Mouse (Mus musculus): ENCODE data around the gene Bicral. TPM values are rescaled to one million over a fixed set of nuclear protein-coding genes. Genes with fewer than 3 reads are reported as not detected.

Bicral gene
- 4.0 and 5.7 TPM in 2 replicates for polyA plus RNA-seq (2016; fragmentation: Nextera tagmentation; extraction: Ambion mirVana)

- WGBS = 3% methylated on average over 57 of the region's 65 CpGs
- peak within 1 kb of the TSS; percentile 100 for H3K27ac ChIP-seq (ENCODE audit: poor library complexity, severe bottlenecking)
- H3K4me2 ChIP-seq = peak within 1 kb of the TSS; percentile 62
- no peaks in the 10 kb centered on the region for H3K27me3 ChIP-seq (replicated peaks)
- peak within 1 kb of the TSS; percentile 99 for H3K4me3 ChIP-seq
- ATAC-seq (ENCODE audit: insufficient number of reproducible peaks, low FRiP score) = peak; percentile 66
- H3K36me3 ChIP-seq = no peaks in the 10 kb centered on the region
- no peaks in the 10 kb centered on the region for H3K9me3 ChIP-seq (replicated peaks)
- peaks cover 28% of the 10 kb centered on the region for H3K4me1 ChIP-seq (replicated peaks)
- peak within 1 kb of the TSS; percentile 100 for H3K9ac ChIP-seq
Observed at GRCm38 (mm10) chr17:46857903-46858748, at the start of gene Bicral. Gene Bicral (minus strand): TSS chr17:46858482.

DNA sequence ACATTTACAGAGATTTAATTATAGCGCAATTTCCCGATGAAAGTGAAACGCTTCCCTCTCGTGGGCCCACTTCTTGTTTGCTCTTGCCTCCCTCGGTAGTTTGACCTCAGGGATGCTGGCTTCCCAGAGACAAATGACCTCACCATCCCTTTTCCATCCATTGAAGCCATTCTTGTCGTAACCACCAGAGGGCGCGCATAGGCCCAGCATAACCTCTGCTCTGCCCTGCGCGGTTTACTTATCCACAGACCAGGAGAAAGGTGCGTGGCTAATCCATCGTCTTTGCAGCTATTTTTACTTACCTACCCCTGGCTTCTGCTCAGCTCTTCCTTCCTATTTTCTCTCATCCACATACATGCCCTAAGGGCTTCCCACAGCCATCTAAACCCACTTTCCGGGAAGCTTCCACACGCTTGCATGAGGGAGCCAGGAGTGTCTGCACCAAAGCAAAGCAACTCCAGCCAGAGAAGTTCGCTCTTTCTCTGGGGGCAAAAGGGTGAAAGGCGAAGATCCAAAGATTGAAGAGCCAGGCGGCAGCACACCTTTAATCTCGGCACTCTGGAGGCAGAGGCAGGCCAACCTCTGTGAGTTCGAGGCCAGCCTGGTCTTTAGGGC lies 45.7 kb upstream of the Bicral start:
- Histone ChIP-seq H3K9ac (no peak overlapping the region; the same call in 1 of the 2 replicates), H3K27ac (ENCODE audit: poor library complexity, severe bottlenecking) (no peak overlapping the region)
- peak; percentile 71 for ATAC-seq (ENCODE audit: insufficient number of reproducible peaks, low FRiP score)

GRCm38 (mm10) chr17:46900941-46901340 lies 42.7 kb upstream of the Bicral start:
- Histone ChIP-seq H3K4me1 (replicated peaks) (peaks cover 5% of the 10 kb centered on the region; the same call in 1 of the 2 replicates), H3K4me2 (no peak overlapping the region), H3K9me3 (replicated peaks) (peaks cover 6% of the 10 kb centered on the region; the same call in 1 of the 2 replicates), H3K27me3 (replicated peaks) (no peaks in the 10 kb centered on the region), H3K9ac (no peak overlapping the region), H3K36me3 (no peaks in the 10 kb centered on the region), H3K4me3 (no peak overlapping the region), H3K27ac (ENCODE audit: poor library complexity, severe bottlenecking) (no peak overlapping the region)
- no peak for ATAC-seq (ENCODE audit: insufficient number of reproducible peaks, low FRiP score)
- 62% methylated on average over 2 of the region's 2 CpGs for WGBS

More for the DNA sequence above, 45.7 kb upstream of the Bicral start:
- 19% methylated on average over 19 of the region's 19 CpGs for WGBS
- no peaks in the 10 kb centered on the region for H3K27me3 ChIP-seq (replicated peaks)
- H3K4me2 ChIP-seq = 0 out of 2 replicates have a peak overlapping the region, but pooled peaks have one; percentile 15
- peaks cover 5% of the 10 kb centered on the region; the same call in 1 of the 2 replicates for H3K4me1 ChIP-seq (replicated peaks)
- no peak overlapping the region for H3K4me3 ChIP-seq
- H3K9me3 ChIP-seq (replicated peaks) = no peaks in the 10 kb centered on the region
- H3K36me3 ChIP-seq = no peaks in the 10 kb centered on the region

DNA sequence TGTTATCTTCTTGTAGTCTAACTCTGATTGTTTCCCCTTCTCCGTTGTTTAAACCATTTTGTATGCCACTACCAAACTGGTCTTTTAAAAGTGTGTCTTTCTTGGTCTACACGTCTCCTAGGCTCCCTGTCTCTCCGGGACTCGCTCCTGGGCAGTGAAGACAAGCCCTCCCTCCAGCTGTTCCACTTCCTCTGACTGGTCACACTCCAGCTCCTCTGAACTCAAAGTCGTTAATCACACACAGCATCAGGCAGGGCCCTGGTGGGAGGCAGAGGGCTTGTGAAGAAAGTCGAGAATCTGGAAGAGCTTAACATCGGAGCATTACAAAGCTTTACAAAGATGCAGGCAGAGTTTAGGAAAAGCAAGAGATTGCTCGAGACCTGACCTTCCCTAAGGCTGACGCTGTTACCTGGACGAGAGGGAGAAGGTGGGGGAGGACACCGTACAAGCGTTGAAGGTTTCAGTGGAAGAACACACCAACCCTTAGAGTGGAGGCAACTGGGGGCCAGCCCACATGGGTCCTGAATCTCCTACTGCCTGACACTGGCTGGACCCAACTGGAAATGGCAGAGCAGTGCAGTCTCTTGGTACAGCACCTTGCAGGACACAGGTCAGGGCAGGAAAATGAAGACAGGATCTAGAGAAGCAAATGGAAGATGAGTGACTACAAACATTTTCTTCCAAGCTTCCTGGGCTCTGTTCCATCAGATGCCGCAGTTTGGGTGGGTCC lies 39.1 kb upstream of the Bicral start:
- 41% methylated on average over 13 of the region's 13 CpGs for WGBS
- peaks cover 12% of the 10 kb centered on the region for H3K4me1 ChIP-seq (replicated peaks)
- H3K4me2 ChIP-seq = no peak overlapping the region
- no peak for ATAC-seq (ENCODE audit: insufficient number of reproducible peaks, low FRiP score)
- no peak overlapping the region for H3K4me3 ChIP-seq
- no peaks in the 10 kb centered on the region for H3K27me3 ChIP-seq (replicated peaks)
- H3K9me3 ChIP-seq (replicated peaks) = peaks cover 6% of the 10 kb centered on the region; the same call in 1 of the 2 replicates
- peaks cover 8% of the 10 kb centered on the region for H3K36me3 ChIP-seq
- no peak overlapping the region for H3K27ac ChIP-seq (ENCODE audit: poor library complexity, severe bottlenecking)
- no peak overlapping the region for H3K9ac ChIP-seq

DNA sequence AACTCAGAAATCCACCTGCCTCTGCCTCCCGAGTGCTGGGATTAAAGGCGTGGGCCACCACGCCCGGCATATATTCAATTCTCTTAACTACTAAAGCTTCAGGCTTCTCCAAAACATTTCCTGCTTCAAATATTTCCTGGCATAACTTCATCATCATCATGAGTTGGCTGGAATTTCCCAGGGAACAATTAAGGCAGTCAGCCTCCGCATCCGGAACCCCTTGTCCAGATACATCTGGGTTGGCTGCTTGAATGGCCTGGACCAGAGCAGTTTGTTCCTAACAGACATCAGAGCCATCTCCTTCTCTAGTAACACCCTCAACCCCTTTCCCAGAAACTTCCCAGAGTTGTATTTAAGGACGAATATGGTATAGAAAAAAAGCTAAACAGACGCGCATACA lies 37.1 kb upstream of the Bicral start:
- 90% methylated on average over 9 of the region's 9 CpGs for WGBS
- Histone ChIP-seq H3K4me1 (replicated peaks) (peaks cover 21% of the 10 kb centered on the region), H3K27me3 (replicated peaks) (no peaks in the 10 kb centered on the region), H3K27ac (ENCODE audit: poor library complexity, severe bottlenecking) (no peak overlapping the region), H3K9me3 (replicated peaks) (peaks cover 6% of the 10 kb centered on the region; the same call in 1 of the 2 replicates), H3K4me3 (no peak overlapping the region), H3K9ac (no peak overlapping the region), H3K36me3 (peaks cover 10% of the 10 kb centered on the region), H3K4me2 (no peak overlapping the region)
- no peak for ATAC-seq (ENCODE audit: insufficient number of reproducible peaks, low FRiP score)

GRCm38 (mm10) chr17:46890843-46891594 lies 32.7 kb upstream of the Bicral start:
- Histone ChIP-seq H3K4me2 (peak overlapping the region; percentile 96), H3K27ac (ENCODE audit: poor library complexity, severe bottlenecking) (peak overlapping the region; percentile 86), H3K36me3 (peaks cover 10% of the 10 kb centered on the region), H3K9me3 (replicated peaks) (no peaks in the 10 kb centered on the region), H3K27me3 (replicated peaks) (no peaks in the 10 kb centered on the region), H3K9ac (peak overlapping the region; percentile 91), H3K4me3 (peak overlapping the region; percentile 75), H3K4me1 (replicated peaks) (peaks cover 28% of the 10 kb centered on the region)
- peak; percentile 22 for ATAC-seq (ENCODE audit: insufficient number of reproducible peaks, low FRiP score)
- WGBS = 1% methylated on average over 64 of the region's 64 CpGs

DNA sequence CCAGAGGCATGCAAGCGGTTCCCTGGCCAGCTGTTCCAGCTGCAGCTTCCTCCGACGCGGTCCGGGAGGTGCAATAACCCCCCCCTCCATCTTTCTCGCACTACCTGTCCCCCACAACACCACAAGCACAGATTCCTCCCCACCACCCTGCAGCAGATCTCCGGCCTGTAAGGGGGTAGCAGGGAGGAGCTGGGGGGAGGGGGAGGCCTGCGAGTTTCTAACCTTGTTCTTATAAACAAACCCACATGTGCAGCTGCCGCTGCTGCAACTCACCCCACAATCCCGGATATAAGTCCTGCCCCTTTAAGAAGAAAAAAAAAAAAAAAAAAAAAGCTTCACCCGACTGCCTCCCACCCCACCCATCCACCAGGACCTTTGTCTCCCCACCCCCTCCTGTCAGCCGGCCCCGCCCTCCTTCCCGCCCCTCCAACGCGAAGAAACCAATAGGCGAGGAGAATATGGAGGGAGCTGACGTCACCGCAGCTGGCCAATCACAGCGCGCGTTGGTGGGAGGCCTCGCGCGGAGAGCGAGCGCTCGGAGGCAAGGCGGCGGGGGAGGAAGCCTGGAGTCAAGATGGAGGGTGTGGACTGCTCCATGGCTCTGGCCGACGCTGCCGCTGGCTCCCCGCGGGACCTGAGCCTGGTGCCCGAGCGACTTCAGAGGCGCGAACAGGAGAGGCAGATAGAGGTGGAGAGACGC lies 32.0 kb upstream of the Bicral start, which contains the start of gene Tbcc:
Gene Tbcc (plus strand): TSS at position 569 of the 700 bp plus-strand sequence.
- peaks cover 35% of the 10 kb centered on the region for H3K4me1 ChIP-seq (replicated peaks)
- peaks cover 10% of the 10 kb centered on the region for H3K36me3 ChIP-seq
- H3K4me2 ChIP-seq = peak within 1 kb of the TSS; percentile 96
- peak within 1 kb of the TSS; percentile 91 for H3K9ac ChIP-seq
- peak within 1 kb of the TSS; percentile 79 for H3K4me3 ChIP-seq
- H3K9me3 ChIP-seq (replicated peaks) = no peaks in the 10 kb centered on the region
- peak within 1 kb of the TSS; percentile 88 for H3K27ac ChIP-seq (ENCODE audit: poor library complexity, severe bottlenecking)
- H3K27me3 ChIP-seq (replicated peaks) = no peaks in the 10 kb centered on the region
- WGBS = under 1% methylated on average over 40 of the region's 40 CpGs
- peak; percentile 93 for ATAC-seq (ENCODE audit: insufficient number of reproducible peaks, low FRiP score)

DNA sequence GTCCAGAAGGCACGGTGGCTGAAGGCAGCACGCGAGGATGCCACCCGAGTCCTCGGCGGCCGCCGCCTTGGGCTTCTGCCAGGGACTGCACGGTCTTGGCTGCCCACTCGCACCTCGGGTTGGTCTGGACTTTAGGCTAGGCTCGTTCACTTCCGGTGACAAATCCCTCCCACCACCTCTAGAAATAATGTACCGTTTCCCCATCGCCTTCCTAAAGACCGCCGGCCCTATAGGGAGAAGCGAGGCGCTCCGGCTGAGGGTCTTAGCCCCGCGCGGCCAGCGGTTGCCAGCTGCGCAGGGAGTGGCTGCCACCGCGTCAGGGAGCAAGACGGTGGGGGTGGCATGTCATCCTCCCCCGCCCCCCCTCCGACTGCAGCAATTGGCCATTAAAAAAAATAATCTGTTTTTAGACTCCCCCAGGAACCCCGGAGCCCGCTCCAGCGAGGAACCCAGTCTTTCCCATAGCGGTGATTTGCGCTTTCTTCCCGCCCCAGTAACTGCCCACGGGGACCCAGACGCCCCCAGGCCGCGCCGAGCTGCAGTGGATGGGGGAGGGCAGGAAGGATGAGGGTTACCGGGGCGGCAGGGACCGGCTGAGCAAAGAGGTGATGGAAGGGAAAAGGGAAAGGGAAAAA lies 31.3 kb upstream of the Bicral start:
- Histone ChIP-seq H3K36me3 (peaks cover 10% of the 10 kb centered on the region), H3K27ac (ENCODE audit: poor library complexity, severe bottlenecking) (peak overlapping the region; percentile 88), H3K27me3 (replicated peaks) (no peaks in the 10 kb centered on the region), H3K4me3 (peak overlapping the region; percentile 79), H3K9ac (peak overlapping the region; percentile 79), H3K9me3 (replicated peaks) (no peaks in the 10 kb centered on the region), H3K4me2 (peak overlapping the region; percentile 73), H3K4me1 (replicated peaks) (peaks cover 38% of the 10 kb centered on the region)
- ATAC-seq (ENCODE audit: insufficient number of reproducible peaks, low FRiP score) = peak; percentile 35
- WGBS = under 1% methylated on average over 44 of the region's 44 CpGs

GRCm38 (mm10) chr17:46888511-46889212 lies 30.4 kb upstream of the Bicral start:
- Histone ChIP-seq H3K27ac (ENCODE audit: poor library complexity, severe bottlenecking) (peak overlapping the region; percentile 88; the same call in 1 of the 2 replicates), H3K27me3 (replicated peaks) (peaks cover 4% of the 10 kb centered on the region; the same call in 1 of the 2 replicates), H3K36me3 (peaks cover 8% of the 10 kb centered on the region), H3K9ac (peak overlapping the region; percentile 79; the same call in 1 of the 2 replicates), H3K9me3 (replicated peaks) (no peaks in the 10 kb centered on the region), H3K4me2 (peak overlapping the region; percentile 73), H3K4me3 (peak overlapping the region; percentile 79), H3K4me1 (replicated peaks) (peaks cover 35% of the 10 kb centered on the region)
- WGBS = 30% methylated on average over 16 of the region's 16 CpGs
- no peak for ATAC-seq (ENCODE audit: insufficient number of reproducible peaks, low FRiP score)

All from heart, embryonic 12.5 days (tissue).